Mouse (Mus musculus): ENCODE measurements around the gene Srsf2. TPM values are rescaled to one million over a fixed set of nuclear protein-coding genes. Genes with fewer than 3 reads are reported as not detected.

Srsf2 gene
- polyA plus RNA-seq, 1 experiment: 658 TPM

GRCm38 (mm10) chr11:116801106-116801505 lies 51.8 kb downstream of the Srsf2 start:
- Histone ChIP-seq H3K27ac (ENCODE audit: insufficient read depth, low read depth, low read length) (no peak overlapping the region), H3K4me1 (ENCODE audit: control insufficient read depth, insufficient read depth, insufficient read length, low read length) (no peaks in the 10 kb centered on the region), H3K36me3 (ENCODE audit: control insufficient read depth, insufficient read depth, low read length) (no peaks in the 10 kb centered on the region), H3K4me3 (ENCODE audit: low read depth, low read length) (no peak overlapping the region), H3K27me3 (ENCODE audit: control insufficient read depth, insufficient read depth, low read length) (no peaks in the 10 kb centered on the region)
- TF ChIP-seq CTCF (IDR thresholded peaks at IDR 0.05; ENCODE audit: extremely low read depth, insufficient read length, insufficient replicate concordance, low read depth, low read length) (no peak), POLR2A (IDR thresholded peaks at IDR 0.05; ENCODE audit: low read depth, low read length) (no peak)
- WGBS: 71% methylated on average over 5 of the region's 5 CpGs

Other genes starting within 250 kb of the Srsf2 start
- gene Rhbdf2, start 226.1 kb downstream of the Srsf2 start, polyA plus RNA-seq (2012; rRNA removed): 25.3 and 40.8 TPM in 2 replicates
- gene Prcd, start 199.6 kb downstream of the Srsf2 start, polyA plus RNA-seq (2012; rRNA removed): 0.30 TPM in 1 of 2 replicates, not detected in the other
- gene Cygb, start 198.8 kb downstream of the Srsf2 start, polyA plus RNA-seq (2012; rRNA removed): 14.2 and 23.7 TPM in 2 replicates
- 5.8 TPM in 1 of 2 replicates, not detected in the other for gene St6galnac1, start 77.6 kb downstream of the Srsf2 start, polyA plus RNA-seq (2012; rRNA removed)
- 31.6 and 36.2 TPM in 2 replicates for gene Mxra7, start 25.0 kb downstream of the Srsf2 start, polyA plus RNA-seq (2012; rRNA removed)
- gene Mettl23, start 9.8 kb downstream of the Srsf2 start, polyA plus RNA-seq (2012; rRNA removed): 10.3 and 11.6 TPM in 2 replicates
- 21.7 and 24.2 TPM in 2 replicates for gene Jmjd6, start 9.6 kb downstream of the Srsf2 start, polyA plus RNA-seq (2012; rRNA removed)
- gene Mfsd11, start 654 bp downstream of the Srsf2 start, polyA plus RNA-seq (2012; rRNA removed): 15.2 and 27.0 TPM in 2 replicates
- 0.03 and 0.04 TPM in 2 replicates for gene Mgat5b, start 65.8 kb upstream of the Srsf2 start, polyA plus RNA-seq (2012; rRNA removed)